Mouse (Mus musculus) cerebellum, adult 2 months (tissue): ENCODE measurements around the gene Timp2. TPM values are rescaled to one million over a fixed set of nuclear protein-coding genes. Genes with fewer than 3 reads are reported as not detected.

Experiments used
- DNase-seq, 2 experiments: peaks; one replicate each; pipeline ENCODE4 v3.0.0; 2021
- H3K27ac ChIP-seq: fragments of 200-500 bp; 2 replicates; pipeline ENCODE4 v1.5.1; 2012; ENCODE audit warnings: low read length, control low read depth, inconsistent platforms; ENCODE audit not compliant: insufficient read depth
- H3K27me3 ChIP-seq: fragments of 200-500 bp; 2 replicates; pipeline ENCODE4 v1.6.1; 2012; ENCODE audit warnings: inconsistent platforms, mild to moderate bottlenecking, low read length, moderate library complexity; ENCODE audit not compliant: control insufficient read depth, insufficient read depth
- H3K4me1 ChIP-seq: fragments of 200-500 bp; 2 replicates; pipeline ENCODE4 v1.6.1; 2011; ENCODE audit warnings: low read length; ENCODE audit not compliant: control insufficient read depth, insufficient read depth
- H3K4me3 ChIP-seq: fragments of 200-500 bp; replicated peaks from 2 replicates; pipeline ENCODE3; 2011; ENCODE audit warnings: mild to moderate bottlenecking, low read depth, low read length, control low read depth; ENCODE audit not compliant: insufficient read depth
- CTCF ChIP-seq: fragments of 200-500 bp; IDR thresholded peaks from 2 replicates; pipeline ENCODE4 v1.5.1; 2011; ENCODE audit warnings: low read depth, mild to moderate bottlenecking, control low read depth, low read length, moderate library complexity, borderline replicate concordance; ENCODE audit not compliant: insufficient read depth
- POLR2A ChIP-seq: fragments of 200-500 bp; IDR thresholded peaks from 2 replicates; pipeline ENCODE4 v1.6.1; 2011; ENCODE audit warnings: low read length, control low read depth, borderline replicate concordance; ENCODE audit not compliant: insufficient read depth
- WGBS: fragments of 180-500 bp; shearing (Covaris S2); methylation state at CpG from one replicate; pipeline ENCODE4 v1.1.7; 2018; 5-methylcytosine and 5-hydroxymethylcytosine counted together
- polyA plus RNA-seq: library from polyadenylated mRNA; depleted of rRNA; stranded (reverse); fragments of >200 nt; gene quantifications from 2 replicates; pipeline ENCODE4 v1.2.3, GENCODE M21; 2012

The Timp2 gene
- polyA plus RNA-seq, 1 experiment = 137 TPM

- H3K27ac ChIP-seq = no peak overlapping the region
- no peaks in the 10 kb centered on the region for H3K4me1 ChIP-seq
- no peak for TF ChIP-seq POLR2A
- TF ChIP-seq CTCF = no peak
- no peak for DNase-seq
- WGBS = 47% methylated on average over 5 of the region's 5 CpGs
- no peak overlapping the region for H3K4me3 ChIP-seq
- H3K27me3 ChIP-seq = no peaks in the 10 kb centered on the region
Measured at GRCm38 (mm10) chr11:118375881-118376280, 20.3 kb upstream of the Timp2 start.

GRCm38 (mm10) chr11:118375461-118375860 is 19.9 kb upstream of the Timp2 start:
- Histone ChIP-seq H3K27ac (no peak overlapping the region), H3K4me3 (no peak overlapping the region), H3K4me1 (no peaks in the 10 kb centered on the region), H3K27me3 (no peaks in the 10 kb centered on the region)
- DNase-seq = no peak
- 59% methylated on average over 8 of the region's 8 CpGs for WGBS
- TF ChIP-seq CTCF (no peak), POLR2A (no peak)

- Histone ChIP-seq H3K4me3 (no peak overlapping the region), H3K27ac (no peak overlapping the region), H3K27me3 (no peaks in the 10 kb centered on the region), H3K4me1 (no peaks in the 10 kb centered on the region)
- no peak for DNase-seq
- TF ChIP-seq CTCF (no peak; the same call in 1 of the 2 replicates), POLR2A (no peak)
Measured at GRCm38 (mm10) chr11:118375006-118375405, 19.5 kb upstream of the Timp2 start.

- Histone ChIP-seq H3K27ac (no peak overlapping the region), H3K4me1 (no peaks in the 10 kb centered on the region), H3K4me3 (no peak overlapping the region), H3K27me3 (no peaks in the 10 kb centered on the region)
- DNase-seq = no peak
- WGBS = 71% methylated on average over 5 of the region's 5 CpGs
- TF ChIP-seq CTCF = no peak
- no peak for TF ChIP-seq POLR2A
Measured at GRCm38 (mm10) chr11:118374506-118374905, 19.0 kb upstream of the Timp2 start.

GRCm38 (mm10) chr11:118372641-118373040 is 17.1 kb upstream of the Timp2 start:
- H3K4me1 ChIP-seq = no peaks in the 10 kb centered on the region
- no peak overlapping the region for H3K27ac ChIP-seq
- DNase-seq = no peak
- TF ChIP-seq CTCF (no peak), POLR2A (no peak)
- no peak overlapping the region for H3K4me3 ChIP-seq
- 70% methylated on average over 7 of the region's 7 CpGs for WGBS
- no peaks in the 10 kb centered on the region for H3K27me3 ChIP-seq

GRCm38 (mm10) chr11:118371876-118372275 is 16.3 kb upstream of the Timp2 start:
- TF ChIP-seq CTCF (no peak), POLR2A (no peak)
- Histone ChIP-seq H3K27ac (no peak overlapping the region), H3K27me3 (no peaks in the 10 kb centered on the region), H3K4me1 (no peaks in the 10 kb centered on the region), H3K4me3 (no peak overlapping the region)
- no peak for DNase-seq
- 73% methylated on average over 7 of the region's 7 CpGs for WGBS

GRCm38 (mm10) chr11:118369657-118370056 is 14.1 kb upstream of the Timp2 start:
- no peak overlapping the region for H3K4me3 ChIP-seq
- WGBS = 71% methylated on average over 8 of the region's 8 CpGs
- TF ChIP-seq POLR2A (no peak), CTCF (no peak)

GRCm38 (mm10) chr11:118369251-118369650 is 13.7 kb upstream of the Timp2 start:
- DNase-seq = no peak
- TF ChIP-seq POLR2A (no peak), CTCF (no peak)
- Histone ChIP-seq H3K27ac (no peak overlapping the region), H3K4me3 (no peak overlapping the region), H3K4me1 (no peaks in the 10 kb centered on the region), H3K27me3 (no peaks in the 10 kb centered on the region)
- 85% methylated on average over 5 of the region's 5 CpGs for WGBS

More at GRCm38 (mm10) chr11:118369657-118370056, 14.1 kb upstream of the Timp2 start:
- Histone ChIP-seq H3K27me3 (no peaks in the 10 kb centered on the region), H3K4me1 (no peaks in the 10 kb centered on the region), H3K27ac (no peak overlapping the region)
- no peak for DNase-seq
